Mouse (Mus musculus) adrenal gland, postnatal 4 days (tissue): Measurements from ENCODE around the gene Ass1. TPM values are rescaled to one million over a fixed set of nuclear protein-coding genes. Genes with fewer than 3 reads are reported as not detected.

Source experiments
- DNase-seq, 2 experiments: peaks; one replicate each; pipeline ENCODE4 v3.0.0; 2021 to 2022; ENCODE audit warnings: low spot score in 2 of 2, mixed read lengths in 2 of 2
- total RNA-seq, 2 experiments: library from RNA; stranded (reverse); gene quantifications; 2 replicates each; pipeline ENCODE4 v1.2.3; 2021

The Ass1 gene
- total RNA-seq, 2 experiments from 2014 or later, result 53.1 to 95.2 TPM

GRCm38 (mm10) chr2:31482914-31483575 lies 13.0 kb downstream of the Ass1 start:
- peak; percentile 63 to 75 for DNase-seq

GRCm38 (mm10) chr2:31484187-31484586 lies 14.2 kb downstream of the Ass1 start:
- DNase-seq, result peak; percentile 66 to 69

GRCm38 (mm10) chr2:31489166-31489565 lies 19.2 kb downstream of the Ass1 start:
- DNase-seq, result no peak

- no peak for DNase-seq
Observed at GRCm38 (mm10) chr2:31490556-31490955, 20.5 kb downstream of the Ass1 start.

- DNase-seq, result no peak
Observed at GRCm38 (mm10) chr2:31492308-31492707, 22.3 kb downstream of the Ass1 start.

- no peak for DNase-seq
Observed at GRCm38 (mm10) chr2:31493243-31493642, 23.2 kb downstream of the Ass1 start.

- no peak for DNase-seq
Observed at GRCm38 (mm10) chr2:31494315-31494714, 24.3 kb downstream of the Ass1 start.

GRCm38 (mm10) chr2:31495046-31495476 lies 25.1 kb downstream of the Ass1 start:
- DNase-seq, result no peak

GRCm38 (mm10) chr2:31496141-31496540 lies 26.1 kb downstream of the Ass1 start:
- DNase-seq, result no peak

- DNase-seq, result no peak
Observed at GRCm38 (mm10) chr2:31497113-31497512, 27.1 kb downstream of the Ass1 start.

GRCm38 (mm10) chr2:31497635-31498034 lies 27.6 kb downstream of the Ass1 start:
- DNase-seq, result no peak

GRCm38 (mm10) chr2:31499327-31500291 lies 29.6 kb downstream of the Ass1 start:
- no peak for DNase-seq

GRCm38 (mm10) chr2:31500292-31501204 lies 30.5 kb downstream of the Ass1 start:
- no peak for DNase-seq

- no peak for DNase-seq
Observed at GRCm38 (mm10) chr2:31501448-31502130, 31.6 kb downstream of the Ass1 start.

GRCm38 (mm10) chr2:31502616-31503522 lies 32.9 kb downstream of the Ass1 start:
- DNase-seq, result no peak

- no peak for DNase-seq
Observed at GRCm38 (mm10) chr2:31505472-31505871, 35.5 kb downstream of the Ass1 start.

- DNase-seq, result no peak
Observed at GRCm38 (mm10) chr2:31508851-31509250, 38.8 kb downstream of the Ass1 start.

- no peak for DNase-seq
Observed at GRCm38 (mm10) chr2:31511316-31511715, 41.3 kb downstream of the Ass1 start.

- no peak for DNase-seq
Observed at GRCm38 (mm10) chr2:31516557-31516956, 46.5 kb downstream of the Ass1 start.
